Mouse (Mus musculus) midbrain, embryonic 14.5 days (tissue): ENCODE results near the gene Lrrk2. TPM values are rescaled to one million over a fixed set of nuclear protein-coding genes. Genes with fewer than 3 reads are reported as not detected.
A peak's percentile ranks its signal among the peaks of the same experiment; 100 is the strongest.
"Not testable (repeated sequence)": the region's sequence is repeated elsewhere in the genome, so short reads cannot be mapped to it uniquely, and the experiment has no call there.

Source experiments
- ATAC-seq: fragments of 200-750 bp; cut with Nextera tagmentation; 2 replicates; pipeline ENCODE4 v1.8.0; 2017; ENCODE audit warnings: moderate number of reproducible peaks, moderate library complexity; ENCODE audit not compliant: low FRiP score, low TSS enrichment
- DNase-seq: peaks from one replicate; pipeline ENCODE4 v3.0.0-alpha.2; 2015
- H3K27ac ChIP-seq: fragments of 300-500 bp; sonication (generic); replicated peaks from 2 replicates; pipeline ENCODE4 v1.5.1; 2014; ENCODE audit warnings: mild to moderate bottlenecking, low read depth, low read length, moderate library complexity
- H3K27me3 ChIP-seq: fragments of 300-500 bp; sonication (generic); 2 replicates; pipeline ENCODE4 v1.6.1; 2014; ENCODE audit warnings: low read length, control low read depth, mixed read lengths; ENCODE audit not compliant: control insufficient read depth, insufficient read depth
- H3K36me3 ChIP-seq: fragments of 300-500 bp; sonication (generic); 2 replicates; pipeline ENCODE4 v1.6.1; 2014; ENCODE audit warnings: low read length, control low read depth; ENCODE audit not compliant: control insufficient read depth, insufficient read depth
- H3K4me1 ChIP-seq: fragments of 300-500 bp; sonication (generic); 2 replicates; pipeline ENCODE4 v1.6.1; 2014; ENCODE audit warnings: mild to moderate bottlenecking, antibody characterized with exemption, low read length, control low read depth; ENCODE audit not compliant: control insufficient read depth, insufficient read depth
- H3K4me2 ChIP-seq: fragments of 300-500 bp; sonication (generic); 2 replicates; pipeline ENCODE4 v1.6.1; 2014; ENCODE audit warnings: mild to moderate bottlenecking, low read length, moderate library complexity
- H3K4me3 ChIP-seq: fragments of 300-500 bp; sonication (generic); replicated peaks from 2 replicates; pipeline ENCODE4 v1.5.1; 2014; ENCODE audit warnings: low read depth, low read length
- H3K9ac ChIP-seq: fragments of 300-500 bp; sonication (generic); replicated peaks from 2 replicates; pipeline ENCODE4 v1.6.1; 2014; ENCODE audit warnings: mild to moderate bottlenecking, low read length, moderate library complexity
- H3K9me3 ChIP-seq: fragments of 300-500 bp; sonication (generic); 2 replicates; pipeline ENCODE4 v1.6.1; 2016; ENCODE audit warnings: low read length, control low read depth, mixed read lengths; ENCODE audit not compliant: control insufficient read depth
- WGBS: fragments of 180-500 bp; shearing (Covaris S2); extraction: QIAGEN DNeasy Blood & Tissue Kit; methylation state at CpG from one replicate; pipeline ENCODE4 v1.1.7; 2014; 5-methylcytosine and 5-hydroxymethylcytosine counted together
- polyA plus RNA-seq: library from polyadenylated mRNA; unstranded; fragments of >200 nt; fragmentation: Nextera tagmentation; extraction: Ambion mirVana; gene quantifications from 2 replicates; pipeline ENCODE4 v1.2.1, GENCODE M21; 2014

Gene Lrrk2
- polyA plus RNA-seq, 1 experiment from 2014 or later = 1.8 TPM

GRCm38 (mm10) chr15:91835319-91835718 is 162.3 kb downstream of the Lrrk2 start:
- H3K9me3 ChIP-seq = no peaks in the 10 kb centered on the region
- H3K27me3 ChIP-seq = no peaks in the 10 kb centered on the region
- no peak overlapping the region for H3K4me2 ChIP-seq
- H3K4me3 ChIP-seq = no peak overlapping the region
- no peaks in the 10 kb centered on the region for H3K36me3 ChIP-seq
- H3K4me1 ChIP-seq = no peaks in the 10 kb centered on the region
- no peak overlapping the region for H3K9ac ChIP-seq
- H3K27ac ChIP-seq = no peak overlapping the region
- DNase-seq = no peak
- WGBS = 78% methylated on average over 6 of the region's 6 CpGs
- no peak for ATAC-seq

GRCm38 (mm10) chr15:91837965-91838364 is 165.0 kb downstream of the Lrrk2 start, which contains the start of gene Smgc:
Smgc (plus strand) TSS chr15:91838265.
- Histone ChIP-seq H3K9ac (no peak within 1 kb of the TSS), H3K27me3 (no peaks in the 10 kb centered on the region), H3K4me3 (no peak within 1 kb of the TSS), H3K36me3 (no peaks in the 10 kb centered on the region), H3K4me2 (no peak within 1 kb of the TSS), H3K27ac (no peak within 1 kb of the TSS), H3K9me3 (no peaks in the 10 kb centered on the region), H3K4me1 (no peaks in the 10 kb centered on the region)
- ATAC-seq = no peak
- no peak for DNase-seq
- 94% methylated on average over 7 of the region's 7 CpGs for WGBS

DNA sequence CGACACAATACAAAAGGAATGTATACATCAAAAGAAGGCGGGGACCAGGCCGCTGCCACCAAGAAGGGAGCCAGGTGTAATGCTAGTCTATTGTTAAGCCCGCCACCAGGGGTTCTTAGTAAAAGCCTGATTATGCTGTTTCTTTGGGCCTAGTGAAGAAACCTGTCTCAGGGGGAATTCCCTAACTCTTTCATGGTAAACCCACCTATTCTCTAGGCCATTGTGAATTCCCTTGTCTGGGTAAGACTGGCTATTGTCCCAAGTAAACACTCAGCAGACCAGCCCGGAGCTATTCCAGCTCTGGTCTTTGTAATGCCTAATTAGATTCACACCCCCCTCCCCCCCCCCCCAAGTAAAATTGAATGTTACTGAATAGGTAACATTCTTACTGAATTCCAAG is 191.2 kb downstream of the Lrrk2 start:
- H3K9ac ChIP-seq, H3K27ac ChIP-seq, H3K4me3 ChIP-seq, H3K36me3 ChIP-seq, H3K27me3 ChIP-seq, H3K9me3 ChIP-seq, H3K4me2 ChIP-seq, ATAC-seq, H3K4me1 ChIP-seq: not testable (repeated sequence)
- under 1% methylated on average over 5 of the region's 5 CpGs for WGBS
- DNase-seq = peak; percentile 16

Other genes with a start within 250 kb of the Lrrk2 start
- gene Slc2a13, start 99.9 kb upstream of the Lrrk2 start, polyA plus RNA-seq = 4.1 and 4.3 TPM in 2 replicates
- gene Smgc, start 165.1 kb downstream of the Lrrk2 start, polyA plus RNA-seq = not detected in 2 replicates